Mouse (Mus musculus) CH12.LX (cell line): ENCODE results near the gene Sprn. TPM values are rescaled to one million over a fixed set of nuclear protein-coding genes. Genes with fewer than 3 reads are reported as not detected.

Source experiments
- DNase-seq: peaks from one replicate; pipeline ENCODE4 v3.0.0-alpha.2; 2013; ENCODE audit errors: extremely low read depth
- H3K27ac ChIP-seq: 2 replicates; pipeline ENCODE4 v1.5.1; 2012; ENCODE audit warnings: low read depth, mild to moderate bottlenecking, control low read depth, moderate library complexity; ENCODE audit not compliant: insufficient read depth
- H3K27me3 ChIP-seq: replicated peaks from 2 replicates; pipeline ENCODE3; 2012; ENCODE audit warnings: inconsistent platforms
- H3K36me3 ChIP-seq, 2 experiments: replicated peaks in 1 of 2; 2 replicates each; pipeline versions ENCODE3 to v1.6.1; 2012; ENCODE audit warnings: inconsistent platforms in 1 of 2, low read length in 1 of 2, mild to moderate bottlenecking in 1 of 2, mixed read lengths in 1 of 2, moderate library complexity in 1 of 2; ENCODE audit not compliant: control insufficient read depth in 1 of 2, insufficient read depth in 1 of 2
- H3K4me1 ChIP-seq, 2 experiments: 2 replicates each; pipeline ENCODE4 v1.6.1; 2012; ENCODE audit warnings: inconsistent platforms in 1 of 2, moderate library complexity in 1 of 2; ENCODE audit not compliant: insufficient read depth in 2 of 2, control insufficient read depth in 1 of 2
- H3K4me2 ChIP-seq: 2 replicates; pipeline ENCODE4 v1.6.1; 2012; ENCODE audit warnings: low read depth, mild to moderate bottlenecking, control low read depth; ENCODE audit not compliant: poor library complexity, insufficient read depth, severe bottlenecking
- H3K4me3 ChIP-seq, 3 experiments: fragments of 150-350 bp in 1 of 3; sonication (generic) in 1 of 3; replicated peaks in 1 of 3; 2 replicates each; pipeline versions ENCODE3 to v1.5.1; 2011 to 2012; ENCODE audit warnings: low read depth in 2 of 3, low read length in 2 of 3, mild to moderate bottlenecking in 2 of 3, moderate library complexity in 2 of 3, control low read depth in 1 of 3, improper control_type of control experiment in 1 of 3, inconsistent platforms in 1 of 3, mixed read lengths in 1 of 3; ENCODE audit not compliant: poor library complexity in 1 of 3
- H3K79me2 ChIP-seq: replicated peaks from 2 replicates; pipeline ENCODE4 v1.6.1; 2012; ENCODE audit warnings: mild to moderate bottlenecking, moderate library complexity; ENCODE audit not compliant: control insufficient read depth, poor library complexity, insufficient read depth, severe bottlenecking; ENCODE audit errors: extremely low read depth
- H3K9ac ChIP-seq: 2 replicates; pipeline ENCODE4 v1.6.1; 2012; ENCODE audit warnings: low read depth, mild to moderate bottlenecking, control low read depth, moderate library complexity; ENCODE audit not compliant: insufficient read depth
- H3K9me3 ChIP-seq: replicated peaks from 2 replicates; pipeline ENCODE3; 2012; ENCODE audit warnings: low read length, inconsistent platforms, mixed read lengths
- CTCF ChIP-seq, 2 experiments: IDR thresholded peaks in 1 of 2; conservative IDR thresholded peaks in 1 of 2; 2 replicates each; pipeline ENCODE4 v1.5.1; 2011 to 2012; ENCODE audit warnings: low read depth in 2 of 2, low read length in 2 of 2, improper control_type of control experiment in 1 of 2, inconsistent platforms in 1 of 2, mild to moderate bottlenecking in 1 of 2, moderate library complexity in 1 of 2
- HCFC1 ChIP-seq: IDR thresholded peaks from 2 replicates; pipeline ENCODE4 v1.6.1; 2012; ENCODE audit warnings: low read depth, mild to moderate bottlenecking, inconsistent platforms, low read length, improper control_type of control experiment
- JUN ChIP-seq: IDR thresholded peaks from 2 replicates; pipeline ENCODE4 v1.6.1; 2011; ENCODE audit warnings: low read depth, mild to moderate bottlenecking, low read length, improper control_type of control experiment, moderate library complexity; ENCODE audit not compliant: insufficient read depth
- JUND ChIP-seq: conservative IDR thresholded peaks from 2 replicates; pipeline ENCODE4 v1.6.1; 2011; ENCODE audit warnings: low read depth, low read length, improper control_type of control experiment
- KAT2A ChIP-seq: IDR thresholded peaks from 2 replicates; pipeline ENCODE4 v1.6.1; 2012; ENCODE audit warnings: low read length, improper control_type of control experiment, inconsistent platforms; ENCODE audit not compliant: insufficient replicate concordance
- MAFK ChIP-seq: IDR thresholded peaks from 2 replicates; pipeline ENCODE4 v1.6.1; 2011; ENCODE audit warnings: low read length, improper control_type of control experiment; ENCODE audit not compliant: insufficient replicate concordance
- MXI1 ChIP-seq: IDR thresholded peaks from 2 replicates; pipeline ENCODE4 v1.6.1; 2011; ENCODE audit warnings: mild to moderate bottlenecking, low read depth, low read length, improper control_type of control experiment
- NELFE ChIP-seq: IDR thresholded peaks from 2 replicates; pipeline ENCODE4 v1.6.1; 2011; ENCODE audit warnings: low read depth, low read length, improper control_type of control experiment
- NRF1 ChIP-seq: IDR thresholded peaks from 2 replicates; pipeline ENCODE4 v1.6.1; 2014; ENCODE audit warnings: low read depth, mild to moderate bottlenecking, inconsistent platforms, low read length, improper control_type of control experiment, moderate library complexity
- RAD21 ChIP-seq: IDR thresholded peaks from 2 replicates; pipeline ENCODE4 v1.6.1; 2011; ENCODE audit warnings: low read depth, mild to moderate bottlenecking, low read length, improper control_type of control experiment, moderate library complexity
- SIN3A ChIP-seq: IDR thresholded peaks from 2 replicates; pipeline ENCODE4 v1.6.1; 2012; ENCODE audit warnings: low read length, improper control_type of control experiment, inconsistent platforms
- USF1 ChIP-seq: IDR thresholded peaks from 2 replicates; pipeline ENCODE4 v1.6.1; 2014; ENCODE audit warnings: low read depth, mild to moderate bottlenecking, inconsistent platforms, low read length, improper control_type of control experiment
- USF2 ChIP-seq: conservative IDR thresholded peaks from 2 replicates; pipeline ENCODE4 v1.6.1; 2011; ENCODE audit warnings: low read depth, low read length, improper control_type of control experiment
- ZKSCAN1 ChIP-seq: IDR thresholded peaks from 2 replicates; pipeline ENCODE4 v1.6.1; 2012; ENCODE audit warnings: low read depth, inconsistent platforms, low read length, improper control_type of control experiment, borderline replicate concordance
- ZNF384 ChIP-seq: IDR thresholded peaks from 2 replicates; pipeline ENCODE4 v1.6.1; 2012; ENCODE audit warnings: low read depth, low read length, improper control_type of control experiment, inconsistent platforms
- dilution Hi-C: fragments of 300-500 bp; cut with MboI; formaldehyde crosslinking; loops from 2 replicates; pipeline ENCODE4 v1.14.3; 2020; ENCODE audit warnings: low sequenced_read_pairs; ENCODE audit not compliant: extremely low pct_unique_long_range_greater_than_20kb, extremely low pct_ligation_motif_present
- in situ Hi-C: fragments of 300-500 bp; cut with MboI; formaldehyde crosslinking; loops from 3 replicates; pipeline ENCODE4 v1.14.3; 2019; ENCODE audit warnings: low sequenced_read_pairs, low pct_ligation_motif_present, low pct_unique_long_range_greater_than_20kb, mixed read lengths
- polyA plus RNA-seq: library from polyadenylated mRNA; unstranded; fragments of >175 nt; gene quantifications from 2 replicates; pipeline ENCODE4 v1.2.1, GENCODE M21; 2012; ENCODE audit warnings: low read depth; ENCODE audit not compliant: insufficient read length
- total RNA-seq, 2 experiments: library from RNA; depleted of rRNA; stranded (reverse); fragments of 300-350 nt in 1 of 2; fragments of >200 nt in 1 of 2; gene quantifications; 2 replicates each; pipeline ENCODE4 v1.2.3; 2012 to 2014

The Sprn gene
- total and polyA plus RNA-seq, 3 experiments = not detected

DNA sequence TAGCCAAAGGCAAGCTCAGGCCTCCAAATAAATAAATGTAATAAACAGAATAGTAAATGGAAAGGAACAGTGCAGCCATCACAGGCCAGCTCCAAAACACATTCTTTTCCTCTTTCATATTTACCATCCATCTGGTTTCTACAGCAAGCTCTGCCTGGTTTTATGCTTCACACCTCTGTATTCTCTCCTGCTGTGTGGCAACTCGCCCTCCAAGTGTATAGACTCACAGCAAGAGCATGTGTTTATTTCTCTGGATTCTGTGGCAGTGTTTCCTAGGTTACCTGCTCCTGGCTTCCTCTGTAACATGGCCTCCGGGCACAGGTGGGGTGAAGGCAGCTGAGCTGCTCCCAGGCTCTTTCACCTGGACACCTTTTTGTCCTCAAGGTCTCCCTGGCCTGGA, 37.8 kb upstream of the Sprn start:
- no peaks in the 10 kb centered on the region for H3K4me1 ChIP-seq
- DNase-seq = no peak
- in situ Hi-C loops (loop anchor here (25.0 kb wide), 1 partner anchor 595 kb away; the partner anchor contains the start of gene Syce1), dilution Hi-C loops (no loop called here)
- no peak overlapping the region for H3K9ac ChIP-seq
- H3K79me2 ChIP-seq = no peaks in the 10 kb centered on the region
- no peak overlapping the region for H3K4me3 ChIP-seq
- no peak overlapping the region for H3K27ac ChIP-seq
- TF ChIP-seq KAT2A (no peak), JUN (no peak), NELFE (no peak), JUND (no peak), USF2 (no peak), CTCF (conservative IDR thresholded peaks at IDR 0.05 in 1 of 2, IDR thresholded peaks at IDR 0.05 in 1 of 2; ENCODE audit: low read depth in 2 of 2, low read length in 2 of 2) (no peak), HCFC1 (no peak), USF1 (no peak), SIN3A (no peak), MAFK (no peak), RAD21 (no peak), MXI1 (no peak), NRF1 (no peak)
- H3K27me3 ChIP-seq = peaks cover 83% of the 10 kb centered on the region
- no peak overlapping the region for H3K4me2 ChIP-seq
- no peaks in the 10 kb centered on the region for H3K36me3 ChIP-seq
- H3K9me3 ChIP-seq = no peaks in the 10 kb centered on the region

DNA sequence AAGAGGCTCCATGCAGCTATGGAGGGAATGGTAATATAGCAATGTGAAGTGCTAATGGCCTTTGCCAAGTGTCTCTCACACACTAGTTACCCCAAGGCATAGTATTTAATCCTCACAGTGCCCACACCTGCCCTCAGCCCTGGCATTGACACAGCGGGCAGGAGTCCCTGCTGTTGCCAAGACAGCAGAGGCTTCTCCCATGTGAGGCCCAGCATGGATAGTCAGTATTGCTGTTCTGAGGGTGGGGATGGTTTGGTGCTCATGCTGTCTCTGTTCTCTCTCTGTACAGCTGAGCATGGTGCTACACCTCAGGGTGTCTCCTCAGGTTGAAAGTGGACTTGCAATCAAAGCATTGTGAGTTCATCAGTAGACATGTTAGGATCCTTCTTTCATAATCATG, 35.8 kb upstream of the Sprn start:
- H3K36me3 ChIP-seq = no peaks in the 10 kb centered on the region
- H3K27me3 ChIP-seq = peaks cover 80% of the 10 kb centered on the region
- H3K27ac ChIP-seq = no peak overlapping the region
- dilution Hi-C loops = no loop called here
- H3K79me2 ChIP-seq = no peaks in the 10 kb centered on the region
- in situ Hi-C loops = loop anchor here (25.0 kb wide), 1 partner anchor 597 kb away; the partner anchor contains the start of gene Syce1
- TF ChIP-seq ZNF384 (no peak), ZKSCAN1 (no peak)
- H3K9ac ChIP-seq = no peak overlapping the region
- no peak overlapping the region for H3K4me2 ChIP-seq
- DNase-seq = no peak
- H3K4me3 ChIP-seq = no peak overlapping the region
- 0 out of 4 replicates have a peak, but pooled peaks cover 0 to 3% of the 10 kb centered on the region in 2 experiments for H3K4me1 ChIP-seq
- H3K9me3 ChIP-seq = no peaks in the 10 kb centered on the region
